Mouse (Mus musculus) heart, postnatal 0 days (tissue): Measurements from ENCODE around the gene Gabbr2.

Experiments
- CTCF ChIP-seq: IDR thresholded peaks from 2 replicates; pipeline ENCODE4 v1.5.1; 2016; ENCODE audit warnings: antibody characterized with exemption, control low read depth, low read depth
- EP300 ChIP-seq: IDR thresholded peaks from 2 replicates; pipeline ENCODE4 v1.6.1; 2016; ENCODE audit warnings: antibody characterized with exemption, low read depth

DNA sequence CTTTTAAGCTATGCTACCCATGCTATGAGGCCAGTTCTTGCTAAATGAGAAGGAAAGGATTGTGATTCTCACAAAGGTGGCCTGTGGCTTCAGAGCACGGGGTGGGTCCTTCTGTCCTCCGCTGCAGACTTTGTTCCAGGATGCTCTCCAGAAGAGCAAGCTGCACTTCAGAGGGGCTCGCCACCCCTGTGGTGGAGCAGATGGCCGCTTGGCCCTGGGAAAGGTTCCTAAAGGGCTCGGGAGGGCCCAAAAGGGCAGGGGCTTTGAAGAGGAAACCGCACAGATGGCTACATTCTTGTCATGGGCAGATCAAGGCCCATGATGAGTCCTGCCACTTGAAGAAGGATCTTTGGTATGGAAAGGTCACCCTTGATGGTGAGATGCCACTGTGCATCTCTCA lies 151.5 kb downstream of the Gabbr2 start:
- TF ChIP-seq EP300 (no peak), CTCF (no peak)
